Mouse (Mus musculus) liver, embryonic 12.5 days (tissue): ENCODE measurements around the gene Grap2. TPM values are rescaled to one million over a fixed set of nuclear protein-coding genes. Genes with fewer than 3 reads are reported as not detected.

ENCODE experiments used
- ATAC-seq: fragments of 200-750 bp; cut with Nextera tagmentation; 2 replicates; pipeline ENCODE4 v1.8.0; 2017; ENCODE audit warnings: moderate number of reproducible peaks, mild to moderate bottlenecking, moderate library complexity
- H3K27ac ChIP-seq: fragments of 300-500 bp; sonication (generic); 2 replicates; pipeline ENCODE4 v1.5.1; 2016; ENCODE audit warnings: mild to moderate bottlenecking
- H3K27me3 ChIP-seq: fragments of 300-500 bp; sonication (generic); replicated peaks from 2 replicates; pipeline ENCODE4 v1.6.1; 2016; ENCODE audit warnings: mild to moderate bottlenecking, moderate library complexity
- H3K36me3 ChIP-seq: fragments of 300-500 bp; sonication (generic); 2 replicates; pipeline ENCODE4 v1.6.1; 2016; ENCODE audit warnings: mild to moderate bottlenecking, moderate library complexity
- H3K4me1 ChIP-seq: fragments of 300-500 bp; sonication (generic); 2 replicates; pipeline ENCODE4 v1.6.1; 2016
- H3K4me2 ChIP-seq: fragments of 300-500 bp; sonication (generic); 2 replicates; pipeline ENCODE4 v1.6.1; 2016; ENCODE audit warnings: mild to moderate bottlenecking, moderate library complexity
- H3K4me3 ChIP-seq: fragments of 300-500 bp; sonication (generic); 2 replicates; pipeline ENCODE4 v1.5.1; 2016; ENCODE audit warnings: mild to moderate bottlenecking, moderate library complexity
- H3K9ac ChIP-seq: fragments of 300-500 bp; sonication (generic); 2 replicates; pipeline ENCODE4 v1.6.1; 2016; ENCODE audit warnings: mild to moderate bottlenecking, moderate library complexity
- H3K9me3 ChIP-seq: fragments of 300-500 bp; sonication (generic); replicated peaks from 2 replicates; pipeline ENCODE4 v1.6.1; 2016; ENCODE audit warnings: mild to moderate bottlenecking, moderate library complexity
- WGBS: fragments of 180-500 bp; shearing (Covaris S2); methylation state at CpG from one replicate; pipeline ENCODE4 v1.1.7; 2016; ENCODE audit not compliant: insufficient replicate concordance; 5-methylcytosine and 5-hydroxymethylcytosine counted together
- polyA plus RNA-seq: library from polyadenylated mRNA; unstranded; fragments of >200 nt; fragmentation: Nextera tagmentation; extraction: Ambion mirVana; gene quantifications from 2 replicates; pipeline ENCODE4 v1.2.1, GENCODE M21; 2016

Gene Grap2
- polyA plus RNA-seq, 1 experiment from 2014 or later = 28.9 TPM

- Histone ChIP-seq H3K27ac (no peak overlapping the region), H3K27me3 (peaks cover 66% of the 10 kb centered on the region), H3K4me3 (no peak overlapping the region), H3K36me3 (no peaks in the 10 kb centered on the region), H3K9me3 (no peaks in the 10 kb centered on the region), H3K4me2 (no peak overlapping the region), H3K4me1 (peaks cover 30% of the 10 kb centered on the region), H3K9ac (no peak overlapping the region)
- 59% methylated on average over 7 of the region's 7 CpGs for WGBS
- ATAC-seq = 0 out of 2 replicates have a peak, but pooled peaks have one; percentile 10
These were observed 108.1 kb downstream of the Grap2 start for GRCm38 (mm10) chr15:80680347-80681030.

GRCm38 (mm10) chr15:80681466-80681881 is 109.1 kb downstream of the Grap2 start:
- Histone ChIP-seq H3K4me1 (peaks cover 30% of the 10 kb centered on the region), H3K4me3 (no peak overlapping the region), H3K27me3 (peaks cover 64% of the 10 kb centered on the region), H3K9ac (no peak overlapping the region), H3K36me3 (no peaks in the 10 kb centered on the region), H3K27ac (no peak overlapping the region), H3K4me2 (no peak overlapping the region), H3K9me3 (no peaks in the 10 kb centered on the region)
- WGBS = 42% methylated on average over 4 of the region's 4 CpGs
- no peak for ATAC-seq

DNA sequence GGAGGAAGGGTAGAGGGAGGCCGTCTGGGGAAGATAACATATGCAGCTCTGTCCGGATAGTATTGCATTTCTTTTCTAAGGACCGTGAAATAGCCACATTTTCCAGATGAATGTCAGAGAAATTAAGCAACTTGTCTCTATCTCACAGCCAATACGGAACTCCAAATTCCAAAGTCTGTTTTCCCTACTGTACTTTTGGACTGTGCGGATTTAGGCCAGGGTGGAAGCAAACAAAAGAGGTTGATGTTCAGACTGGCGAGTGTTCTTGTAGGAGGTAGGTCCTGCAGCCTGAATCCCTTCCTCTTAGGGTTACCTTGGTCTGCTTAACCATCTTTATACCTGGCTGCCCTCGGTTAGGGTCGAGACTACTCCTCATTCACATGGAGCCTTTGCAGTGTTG is 109.9 kb downstream of the Grap2 start:
- WGBS = 61% methylated on average over 8 of the region's 8 CpGs
- no peak overlapping the region for H3K9ac ChIP-seq
- H3K27me3 ChIP-seq = peaks cover 64% of the 10 kb centered on the region
- no peaks in the 10 kb centered on the region for H3K9me3 ChIP-seq
- no peak overlapping the region for H3K4me2 ChIP-seq
- H3K4me1 ChIP-seq = peaks cover 30% of the 10 kb centered on the region
- no peak overlapping the region for H3K4me3 ChIP-seq
- no peaks in the 10 kb centered on the region for H3K36me3 ChIP-seq
- peak overlapping the region; percentile 4; the same call in 1 of the 2 replicates for H3K27ac ChIP-seq
- no peak for ATAC-seq

- H3K9me3 ChIP-seq = no peaks in the 10 kb centered on the region
- no peak for ATAC-seq
- peaks cover 62% of the 10 kb centered on the region for H3K27me3 ChIP-seq
- H3K4me3 ChIP-seq = no peak overlapping the region
- WGBS = 69% methylated on average over 6 of the region's 6 CpGs
- no peak overlapping the region for H3K27ac ChIP-seq
- no peak overlapping the region for H3K4me2 ChIP-seq
- H3K9ac ChIP-seq = no peak overlapping the region
- H3K36me3 ChIP-seq = no peaks in the 10 kb centered on the region
- H3K4me1 ChIP-seq = peaks cover 30% of the 10 kb centered on the region
These were observed 110.8 kb downstream of the Grap2 start for GRCm38 (mm10) chr15:80683151-80683550.

DNA sequence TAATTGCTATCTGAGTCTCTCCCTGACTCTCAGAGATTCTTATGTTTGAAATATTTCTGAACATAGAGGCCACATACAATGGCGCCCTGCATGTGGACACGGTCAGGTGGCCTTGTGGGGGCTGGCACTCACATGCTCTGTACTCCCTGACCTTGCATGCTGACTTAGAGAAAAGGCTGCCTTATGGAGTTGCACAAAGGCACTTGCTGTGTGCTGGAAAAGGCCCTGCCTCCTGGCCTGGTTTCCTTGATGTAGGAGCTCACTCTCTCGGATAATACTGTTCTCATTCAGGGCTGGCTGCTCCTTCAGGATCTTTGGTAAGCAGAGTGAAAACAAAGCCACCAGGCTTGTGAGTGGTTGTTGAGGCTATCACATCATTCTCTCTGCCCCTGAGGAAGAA is 111.6 kb downstream of the Grap2 start:
- H3K36me3 ChIP-seq = no peaks in the 10 kb centered on the region

GRCm38 (mm10) chr15:80684786-80685602 is 112.6 kb downstream of the Grap2 start:
- 41% methylated on average over 8 of the region's 8 CpGs for WGBS
- no peak overlapping the region for H3K4me2 ChIP-seq
- ATAC-seq = no peak
- H3K27ac ChIP-seq = no peak overlapping the region
- no peak overlapping the region for H3K9ac ChIP-seq
- H3K36me3 ChIP-seq = no peaks in the 10 kb centered on the region
- no peak overlapping the region for H3K4me3 ChIP-seq
- H3K4me1 ChIP-seq = peaks cover 45% of the 10 kb centered on the region
- H3K9me3 ChIP-seq = no peaks in the 10 kb centered on the region
- peaks cover 65% of the 10 kb centered on the region for H3K27me3 ChIP-seq

More for the DNA sequence above, 111.6 kb downstream of the Grap2 start:
- ATAC-seq = no peak
- Histone ChIP-seq H3K4me1 (peaks cover 38% of the 10 kb centered on the region), H3K9me3 (no peaks in the 10 kb centered on the region), H3K9ac (no peak overlapping the region), H3K27ac (no peak overlapping the region), H3K4me2 (no peak overlapping the region), H3K27me3 (peaks cover 64% of the 10 kb centered on the region), H3K4me3 (no peak overlapping the region)
- WGBS = 55% methylated on average over 3 of the region's 3 CpGs

GRCm38 (mm10) chr15:80685603-80685895 is 113.2 kb downstream of the Grap2 start:
- no peak overlapping the region for H3K4me2 ChIP-seq
- 36% methylated on average over 7 of the region's 7 CpGs for WGBS

GRCm38 (mm10) chr15:80688536-80688935 is 116.1 kb downstream of the Grap2 start:
- ATAC-seq = peak; percentile 44; the same call in 1 of the 2 replicates
- Histone ChIP-seq H3K4me1 (peaks cover 26% of the 10 kb centered on the region), H3K27me3 (peaks cover 86% of the 10 kb centered on the region), H3K9me3 (no peaks in the 10 kb centered on the region), H3K36me3 (no peaks in the 10 kb centered on the region), H3K9ac (no peak overlapping the region), H3K4me2 (no peak overlapping the region), H3K4me3 (no peak overlapping the region), H3K27ac (no peak overlapping the region)
- WGBS = 30% methylated on average over 7 of the region's 7 CpGs

More at GRCm38 (mm10) chr15:80685603-80685895, 113.2 kb downstream of the Grap2 start:
- H3K4me1 ChIP-seq = peaks cover 43% of the 10 kb centered on the region
- H3K9me3 ChIP-seq = no peaks in the 10 kb centered on the region
- no peak for ATAC-seq
- H3K9ac ChIP-seq = no peak overlapping the region
- no peak overlapping the region for H3K4me3 ChIP-seq
- no peak overlapping the region for H3K27ac ChIP-seq
- H3K27me3 ChIP-seq = peaks cover 69% of the 10 kb centered on the region
- no peaks in the 10 kb centered on the region for H3K36me3 ChIP-seq

GRCm38 (mm10) chr15:80693492-80693891 is 121.1 kb downstream of the Grap2 start:
- peaks cover 17% of the 10 kb centered on the region for H3K4me1 ChIP-seq
- no peaks in the 10 kb centered on the region for H3K36me3 ChIP-seq
- 30% methylated on average over 3 of the region's 3 CpGs for WGBS
- H3K4me3 ChIP-seq = no peak overlapping the region
- H3K9ac ChIP-seq = no peak overlapping the region
- H3K4me2 ChIP-seq = no peak overlapping the region
- ATAC-seq = no peak
- no peak overlapping the region for H3K27ac ChIP-seq
- H3K27me3 ChIP-seq = peaks cover 81% of the 10 kb centered on the region
- no peaks in the 10 kb centered on the region for H3K9me3 ChIP-seq

GRCm38 (mm10) chr15:80694125-80694910 is 121.9 kb downstream of the Grap2 start:
- H3K9me3 ChIP-seq = no peaks in the 10 kb centered on the region
- H3K4me3 ChIP-seq = no peak overlapping the region
- no peak overlapping the region for H3K27ac ChIP-seq
- no peaks in the 10 kb centered on the region for H3K36me3 ChIP-seq
- H3K4me1 ChIP-seq = 0 out of 2 replicates have a peak, but pooled peaks cover 10% of the 10 kb centered on the region
- peaks cover 72% of the 10 kb centered on the region for H3K27me3 ChIP-seq
- H3K9ac ChIP-seq = no peak overlapping the region
- WGBS = 17% methylated on average over 11 of the region's 11 CpGs
- H3K4me2 ChIP-seq = peak overlapping the region; percentile 10; the same call in 1 of the 2 replicates
- ATAC-seq = no peak

GRCm38 (mm10) chr15:80697564-80697963 is 125.2 kb downstream of the Grap2 start:
- no peak for ATAC-seq
- H3K9me3 ChIP-seq = no peaks in the 10 kb centered on the region

More at GRCm38 (mm10) chr15:80697564-80697963, 125.2 kb downstream of the Grap2 start:
- Histone ChIP-seq H3K4me3 (no peak overlapping the region), H3K9ac (no peak overlapping the region), H3K4me1 (0 out of 2 replicates have a peak, but pooled peaks cover 5% of the 10 kb centered on the region), H3K27me3 (peaks cover 64% of the 10 kb centered on the region), H3K4me2 (no peak overlapping the region), H3K27ac (no peak overlapping the region), H3K36me3 (no peaks in the 10 kb centered on the region)
- 17% methylated on average over 5 of the region's 5 CpGs for WGBS
